Mouse (Mus musculus) G1E (cell line): Measurements from ENCODE around the gene Ptpn14. TPM values are rescaled to one million over a fixed set of nuclear protein-coding genes. Genes with fewer than 3 reads are reported as not detected.

Experiments used
- ATAC-seq: 2 replicates; pipeline ENCODE4 v1.8.0; 2016; ENCODE audit warnings: mild to moderate bottlenecking; ENCODE audit not compliant: insufficient number of reproducible peaks, poor library complexity, low FRiP score, severe bottlenecking; ENCODE audit errors: extremely low read depth
- DNase-seq: peaks from one replicate; pipeline ENCODE4 v3.0.0; 2012; ENCODE audit warnings: low spot score
- H3K27me3 ChIP-seq: 2 replicates; pipeline ENCODE4 v1.6.1; 2012; ENCODE audit warnings: mild to moderate bottlenecking, low read length, inconsistent platforms; ENCODE audit not compliant: insufficient read depth
- H3K36me3 ChIP-seq: replicated peaks from 2 replicates; pipeline ENCODE3; 2012; ENCODE audit warnings: mild to moderate bottlenecking, inconsistent platforms
- H3K4me1 ChIP-seq: 2 replicates; pipeline ENCODE4 v1.6.1; 2012; ENCODE audit warnings: low read depth, low read length, inconsistent platforms, mixed read lengths; ENCODE audit not compliant: insufficient read depth
- H3K4me3 ChIP-seq: 2 replicates; pipeline ENCODE4 v1.5.1; 2012; ENCODE audit warnings: low read depth, mild to moderate bottlenecking, inconsistent platforms, low read length, moderate library complexity, mixed read lengths
- H3K9me3 ChIP-seq: replicated peaks from 2 replicates; pipeline ENCODE4 v1.6.1; 2012; ENCODE audit warnings: inconsistent platforms
- CTCF ChIP-seq: IDR thresholded peaks from 2 replicates; pipeline ENCODE4 v1.5.1; 2012; ENCODE audit warnings: low read depth, low read length, inconsistent platforms, mixed read lengths
- GATA1 ChIP-seq: IDR thresholded peaks from 2 replicates; pipeline ENCODE4 v1.6.1; 2012; ENCODE audit warnings: borderline replicate concordance, low read length, inconsistent platforms, mixed read lengths
- GATA2 ChIP-seq: IDR thresholded peaks from 2 replicates; pipeline ENCODE4 v1.6.1; 2012; ENCODE audit warnings: low read depth, low read length, inconsistent platforms, borderline replicate concordance
- POLR2AphosphoS5 ChIP-seq: IDR thresholded peaks from 2 replicates; pipeline ENCODE4 v1.6.1; 2012; ENCODE audit warnings: low read depth, low read length, inconsistent platforms; ENCODE audit not compliant: insufficient replicate concordance
- TAL1 ChIP-seq: conservative IDR thresholded peaks from 2 replicates; pipeline ENCODE4 v1.6.1; 2012; ENCODE audit warnings: low read depth, low read length, inconsistent platforms, mixed read lengths
- polyA plus RNA-seq: library from polyadenylated mRNA; stranded (reverse); fragments of >175 nt; gene quantifications from 2 replicates; pipeline ENCODE4 v1.2.3, GENCODE M21; 2012
- total RNA-seq, 2 experiments: library from RNA; stranded (forward) in 1 of 2; stranded (reverse) in 1 of 2; fragments of 200-1000 nt in 1 of 2; fragments of >200 nt in 1 of 2; fragmentation: Nextera tagmentation in 1 of 2; gene quantifications; 2 replicates each; pipeline ENCODE4 v1.2.3; 2014 to 2017

Ptpn14 gene
- total and polyA plus RNA-seq, 3 experiments = 0.11 TPM; not detected in 2

- TF ChIP-seq GATA2 (no peak), TAL1 (no peak), CTCF (no peak), POLR2AphosphoS5 (no peak), GATA1 (no peak)
- DNase-seq = no peak
- H3K36me3 ChIP-seq = no peaks in the 10 kb centered on the region
- no peaks in the 10 kb centered on the region for H3K27me3 ChIP-seq
- no peak overlapping the region for H3K4me3 ChIP-seq
- H3K9me3 ChIP-seq = peaks cover 93% of the 10 kb centered on the region
- no peak for ATAC-seq
- no peaks in the 10 kb centered on the region for H3K4me1 ChIP-seq
These were observed 182.7 kb downstream of the Ptpn14 start for GRCm38 (mm10) chr1:189910685-189911345.

DNA sequence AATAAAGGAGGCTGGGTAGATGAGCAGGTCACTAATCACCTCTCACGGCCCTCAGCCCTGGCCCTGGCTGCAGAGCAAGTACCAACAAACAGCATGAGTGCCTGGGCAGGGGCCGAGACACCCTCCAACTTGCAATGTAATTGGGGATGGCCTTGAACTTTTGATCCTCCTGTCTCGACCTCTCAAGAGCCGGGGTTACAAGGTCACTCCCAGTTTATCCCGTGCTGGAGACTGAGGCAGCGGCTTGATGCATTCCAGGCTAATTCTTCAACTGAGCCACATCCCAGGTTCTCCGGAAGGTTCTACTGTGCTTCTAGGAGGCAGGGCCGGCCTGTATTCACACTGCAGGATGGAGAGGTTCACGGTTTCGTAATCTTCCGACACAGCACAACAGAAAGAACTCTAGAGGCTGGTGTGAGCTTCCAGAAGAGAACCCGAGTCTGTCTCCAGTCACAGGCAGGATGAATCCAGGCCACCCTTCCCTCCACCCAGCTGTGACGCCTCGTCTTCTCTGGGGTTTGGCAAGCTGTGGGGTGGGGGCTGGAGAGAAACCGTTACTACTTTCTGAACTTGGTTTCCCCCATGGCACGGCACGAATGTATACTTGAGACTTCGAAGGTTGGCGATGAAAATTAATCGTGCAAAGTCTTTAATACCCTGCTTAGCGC, 185.2 kb downstream of the Ptpn14 start:
- Histone ChIP-seq H3K36me3 (no peaks in the 10 kb centered on the region), H3K4me1 (no peaks in the 10 kb centered on the region), H3K4me3 (no peak overlapping the region), H3K27me3 (no peaks in the 10 kb centered on the region), H3K9me3 (peaks cover 88% of the 10 kb centered on the region)
- DNase-seq (no peak), ATAC-seq (no peak)
- TF ChIP-seq TAL1 (no peak), GATA2 (no peak), GATA1 (no peak), POLR2AphosphoS5 (no peak), CTCF (no peak)

DNA sequence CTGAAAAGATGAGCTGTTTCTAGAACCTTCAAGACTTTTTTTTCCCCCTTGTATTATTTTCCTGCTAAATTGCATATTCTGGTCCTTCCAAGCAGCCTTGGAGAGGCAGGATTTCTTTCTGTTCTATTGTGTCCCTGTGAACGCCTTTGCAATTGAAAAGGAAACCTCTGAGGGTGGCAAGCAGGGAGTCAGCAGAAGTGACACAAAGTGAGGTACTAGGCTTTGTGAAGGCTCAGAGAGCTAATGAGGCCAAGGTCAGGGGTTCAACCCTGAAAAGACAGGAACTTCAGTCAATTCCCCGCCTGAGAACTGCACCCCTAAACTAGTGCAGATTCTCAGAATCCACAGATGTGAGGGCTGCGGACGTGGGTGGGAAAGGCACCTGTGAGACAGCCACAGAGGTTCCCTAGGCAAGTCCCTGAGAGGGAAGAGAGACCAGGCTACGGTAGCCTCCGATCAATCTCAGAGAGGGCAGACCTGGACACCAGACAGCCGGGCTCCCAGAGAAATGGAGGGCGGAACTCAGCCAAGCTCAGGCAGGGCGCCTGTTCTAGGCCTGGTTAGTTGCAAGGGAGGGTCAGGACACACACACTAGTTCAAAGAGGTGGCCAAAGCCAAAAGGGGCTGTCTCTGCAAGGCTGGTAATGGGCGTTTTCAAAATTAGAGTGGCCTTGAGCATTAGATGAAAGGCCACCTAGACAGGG, 188.5 kb downstream of the Ptpn14 start:
- TF ChIP-seq GATA1 = no peak
- no peak for TF ChIP-seq CTCF
- TF ChIP-seq GATA2 = no peak
- no peak for TF ChIP-seq POLR2AphosphoS5
- TF ChIP-seq TAL1 = no peak
- H3K4me1 ChIP-seq = no peaks in the 10 kb centered on the region
- H3K4me3 ChIP-seq = no peak overlapping the region
- no peaks in the 10 kb centered on the region for H3K36me3 ChIP-seq
- H3K9me3 ChIP-seq = peaks cover 81% of the 10 kb centered on the region
- no peaks in the 10 kb centered on the region for H3K27me3 ChIP-seq
- ATAC-seq (no peak), DNase-seq (no peak)

- Histone ChIP-seq H3K36me3 (no peaks in the 10 kb centered on the region), H3K9me3 (peaks cover 82% of the 10 kb centered on the region), H3K4me3 (no peak overlapping the region), H3K4me1 (no peaks in the 10 kb centered on the region), H3K27me3 (no peaks in the 10 kb centered on the region)
- TF ChIP-seq GATA2 = no peak
- TF ChIP-seq GATA1 = no peak
- no peak for TF ChIP-seq POLR2AphosphoS5
- no peak for TF ChIP-seq CTCF
- TF ChIP-seq TAL1 = no peak
- DNase-seq (no peak), ATAC-seq (no peak)
These were observed 189.0 kb downstream of the Ptpn14 start for GRCm38 (mm10) chr1:189917126-189917500.

- TF ChIP-seq GATA2 = no peak
- TF ChIP-seq CTCF = no peak
- TF ChIP-seq GATA1 = no peak
- no peak for TF ChIP-seq POLR2AphosphoS5
- no peak for TF ChIP-seq TAL1
- no peak overlapping the region for H3K4me3 ChIP-seq
- H3K4me1 ChIP-seq = no peaks in the 10 kb centered on the region
- H3K9me3 ChIP-seq = peaks cover 80% of the 10 kb centered on the region
- H3K27me3 ChIP-seq = no peaks in the 10 kb centered on the region
- H3K36me3 ChIP-seq = no peaks in the 10 kb centered on the region
- no peak for DNase-seq
- no peak for ATAC-seq
These were observed 191.7 kb downstream of the Ptpn14 start for GRCm38 (mm10) chr1:189919756-189920155.
